Mouse (Mus musculus): ENCODE measurements around the gene Creb3l2. TPM values are rescaled to one million over a fixed set of nuclear protein-coding genes. Genes with fewer than 3 reads are reported as not detected.
"Not testable (repeated sequence)": the region's sequence is repeated elsewhere in the genome, so short reads cannot be mapped to it uniquely, and the experiment has no call there.

Creb3l2 gene
- polyA plus RNA-seq, 1 experiment from 2014 or later, result 3.3 TPM

- no peak overlapping the region for H3K4me2 ChIP-seq (ENCODE audit: low read length)
- no peak overlapping the region for H3K4me3 ChIP-seq (ENCODE audit: low read length)
- no peak overlapping the region for H3K27ac ChIP-seq (ENCODE audit: low read depth, low read length)
- no peak overlapping the region for H3K9ac ChIP-seq (ENCODE audit: low read depth, low read length)
- H3K36me3 ChIP-seq (ENCODE audit: control insufficient read depth, insufficient read depth, low read length), result no peaks in the 10 kb centered on the region
- peaks cover 3% of the 10 kb centered on the region; the same call in 1 of the 2 replicates for H3K4me1 ChIP-seq (ENCODE audit: control insufficient read depth, insufficient read depth, low read depth, low read length)
- H3K27me3 ChIP-seq (replicated peaks; ENCODE audit: control insufficient read depth, insufficient read depth, low read length), result no peaks in the 10 kb centered on the region
- ATAC-seq, result no peak
- 66% methylated on average over 5 of the region's 5 CpGs for WGBS
- H3K9me3 ChIP-seq (ENCODE audit: control insufficient read depth, low read length), result no peaks in the 10 kb centered on the region; the same call in 1 of the 2 replicates
Measured at GRCm38 (mm10) chr6:37465847-37466246, 23.9 kb upstream of the Creb3l2 start.

DNA sequence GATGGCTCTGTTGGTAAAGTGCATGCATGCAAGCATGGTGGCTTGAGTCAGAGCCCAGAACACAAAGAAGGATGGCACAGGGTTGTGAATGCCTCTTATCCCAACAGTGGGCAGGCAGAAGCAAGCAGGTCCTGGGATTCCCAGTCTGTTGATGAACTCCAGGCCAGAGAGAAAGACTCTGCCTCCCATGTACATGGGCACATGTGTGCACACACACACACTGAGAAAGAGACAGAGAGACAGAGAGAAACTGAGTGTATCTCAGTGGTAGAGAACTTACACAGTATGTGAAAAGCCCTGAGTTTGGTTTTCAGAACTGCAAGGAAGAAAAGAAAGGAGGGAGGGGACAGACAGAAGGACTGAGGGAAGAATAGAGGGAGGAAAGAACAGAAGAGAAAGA lies 23.4 kb upstream of the Creb3l2 start:
- Histone ChIP-seq H3K4me3 (ENCODE audit: low read length) (no peak overlapping the region), H3K9ac (ENCODE audit: low read depth, low read length) (no peak overlapping the region), H3K36me3 (ENCODE audit: control insufficient read depth, insufficient read depth, low read length) (no peaks in the 10 kb centered on the region), H3K4me2 (ENCODE audit: low read length) (no peak overlapping the region), H3K27ac (ENCODE audit: low read depth, low read length) (no peak overlapping the region), H3K27me3 (replicated peaks; ENCODE audit: control insufficient read depth, insufficient read depth, low read length) (no peaks in the 10 kb centered on the region), H3K9me3 (ENCODE audit: control insufficient read depth, low read length) (no peaks in the 10 kb centered on the region; the same call in 1 of the 2 replicates), H3K4me1 (ENCODE audit: control insufficient read depth, insufficient read depth, low read depth, low read length) (peaks cover 3% of the 10 kb centered on the region; the same call in 1 of the 2 replicates)
- ATAC-seq, result no peak

GRCm38 (mm10) chr6:37464585-37464984 lies 22.6 kb upstream of the Creb3l2 start:
- 4% methylated on average over 5 of the region's 5 CpGs for WGBS
- peak overlapping the region; percentile 41; the same call in 1 of the 2 replicates for H3K9ac ChIP-seq (ENCODE audit: low read depth, low read length)
- no peaks in the 10 kb centered on the region for H3K36me3 ChIP-seq (ENCODE audit: control insufficient read depth, insufficient read depth, low read length)
- peak overlapping the region; percentile 61 for H3K4me2 ChIP-seq (ENCODE audit: low read length)
- H3K4me3 ChIP-seq (ENCODE audit: low read length), result peak overlapping the region; percentile 41
- H3K9me3 ChIP-seq (ENCODE audit: control insufficient read depth, low read length), result no peaks in the 10 kb centered on the region; the same call in 1 of the 2 replicates
- H3K4me1 ChIP-seq (ENCODE audit: control insufficient read depth, insufficient read depth, low read depth, low read length), result peaks cover 3% of the 10 kb centered on the region; the same call in 1 of the 2 replicates
- H3K27me3 ChIP-seq (replicated peaks; ENCODE audit: control insufficient read depth, insufficient read depth, low read length), result no peaks in the 10 kb centered on the region
- no peak overlapping the region for H3K27ac ChIP-seq (ENCODE audit: low read depth, low read length)
- 0 out of 2 replicates have a peak, but pooled peaks have one; percentile 34 for ATAC-seq

- H3K4me1 ChIP-seq (ENCODE audit: control insufficient read depth, insufficient read depth, low read depth, low read length); H3K9ac ChIP-seq (ENCODE audit: low read depth, low read length); H3K36me3 ChIP-seq (ENCODE audit: control insufficient read depth, insufficient read depth, low read length); H3K27ac ChIP-seq (ENCODE audit: low read depth, low read length); H3K9me3 ChIP-seq (ENCODE audit: control insufficient read depth, low read length); H3K27me3 ChIP-seq (replicated peaks; ENCODE audit: control insufficient read depth, insufficient read depth, low read length): not testable (repeated sequence)
- ATAC-seq, result peak; percentile 99
- WGBS, result 0% methylated on average over 6 of the region's 25 CpGs
- peak overlapping the region; percentile 41 for H3K4me3 ChIP-seq (ENCODE audit: low read length)
- H3K4me2 ChIP-seq (ENCODE audit: low read length), result peak overlapping the region; percentile 61
Measured at GRCm38 (mm10) chr6:37463517-37464482, 21.9 kb upstream of the Creb3l2 start.

GRCm38 (mm10) chr6:37460681-37461080 lies 18.7 kb upstream of the Creb3l2 start:
- Histone ChIP-seq H3K4me2 (ENCODE audit: low read length) (no peak overlapping the region), H3K4me3 (ENCODE audit: low read length) (no peak overlapping the region), H3K27ac (ENCODE audit: low read depth, low read length) (no peak overlapping the region), H3K36me3 (ENCODE audit: control insufficient read depth, insufficient read depth, low read length) (no peaks in the 10 kb centered on the region), H3K27me3 (replicated peaks; ENCODE audit: control insufficient read depth, insufficient read depth, low read length) (no peaks in the 10 kb centered on the region), H3K4me1 (ENCODE audit: control insufficient read depth, insufficient read depth, low read depth, low read length) (peaks cover 3% of the 10 kb centered on the region; the same call in 1 of the 2 replicates), H3K9ac (ENCODE audit: low read depth, low read length) (no peak overlapping the region), H3K9me3 (ENCODE audit: control insufficient read depth, low read length) (no peaks in the 10 kb centered on the region)
- WGBS, result 88% methylated on average over 6 of the region's 6 CpGs
- ATAC-seq, result no peak

- not testable (repeated sequence) for ATAC-seq
Measured at GRCm38 (mm10) chr6:37459656-37460055, 17.7 kb upstream of the Creb3l2 start.

GRCm38 (mm10) chr6:37457990-37458655 lies 16.2 kb upstream of the Creb3l2 start:
- Histone ChIP-seq H3K4me3 (ENCODE audit: low read length) (no peak overlapping the region), H3K9me3 (ENCODE audit: control insufficient read depth, low read length) (no peaks in the 10 kb centered on the region), H3K36me3 (ENCODE audit: control insufficient read depth, insufficient read depth, low read length) (no peaks in the 10 kb centered on the region), H3K27me3 (replicated peaks; ENCODE audit: control insufficient read depth, insufficient read depth, low read length) (no peaks in the 10 kb centered on the region), H3K9ac (ENCODE audit: low read depth, low read length) (no peak overlapping the region), H3K4me2 (ENCODE audit: low read length) (no peak overlapping the region), H3K27ac (ENCODE audit: low read depth, low read length) (no peak overlapping the region), H3K4me1 (ENCODE audit: control insufficient read depth, insufficient read depth, low read depth, low read length) (no peaks in the 10 kb centered on the region)
- WGBS, result 50% methylated on average over 10 of the region's 10 CpGs
- no peak for ATAC-seq

More at GRCm38 (mm10) chr6:37459656-37460055, 17.7 kb upstream of the Creb3l2 start:
- H3K4me3 ChIP-seq (ENCODE audit: low read length); H3K9ac ChIP-seq (ENCODE audit: low read depth, low read length); H3K9me3 ChIP-seq (ENCODE audit: control insufficient read depth, low read length); H3K27me3 ChIP-seq (replicated peaks; ENCODE audit: control insufficient read depth, insufficient read depth, low read length); H3K4me2 ChIP-seq (ENCODE audit: low read length); H3K36me3 ChIP-seq (ENCODE audit: control insufficient read depth, insufficient read depth, low read length); H3K4me1 ChIP-seq (ENCODE audit: control insufficient read depth, insufficient read depth, low read depth, low read length); H3K27ac ChIP-seq (ENCODE audit: low read depth, low read length): not testable (repeated sequence)
- 52% methylated on average over 9 of the region's 9 CpGs for WGBS

- Histone ChIP-seq H3K36me3 (ENCODE audit: control insufficient read depth, insufficient read depth, low read length) (no peaks in the 10 kb centered on the region), H3K4me3 (ENCODE audit: low read length) (no peak overlapping the region), H3K9ac (ENCODE audit: low read depth, low read length) (no peak overlapping the region), H3K4me1 (ENCODE audit: control insufficient read depth, insufficient read depth, low read depth, low read length) (no peaks in the 10 kb centered on the region), H3K27me3 (replicated peaks; ENCODE audit: control insufficient read depth, insufficient read depth, low read length) (no peaks in the 10 kb centered on the region), H3K27ac (ENCODE audit: low read depth, low read length) (no peak overlapping the region), H3K9me3 (ENCODE audit: control insufficient read depth, low read length) (no peaks in the 10 kb centered on the region), H3K4me2 (ENCODE audit: low read length) (no peak overlapping the region)
- ATAC-seq, result no peak
- WGBS, result 75% methylated on average over 5 of the region's 5 CpGs
Measured at GRCm38 (mm10) chr6:37455540-37455939, 13.6 kb upstream of the Creb3l2 start.

GRCm38 (mm10) chr6:37453047-37453446 lies 11.1 kb upstream of the Creb3l2 start:
- H3K27me3 ChIP-seq (replicated peaks; ENCODE audit: control insufficient read depth, insufficient read depth, low read length), result no peaks in the 10 kb centered on the region
- H3K9me3 ChIP-seq (ENCODE audit: control insufficient read depth, low read length), result no peaks in the 10 kb centered on the region
- no peak overlapping the region for H3K27ac ChIP-seq (ENCODE audit: low read depth, low read length)
- no peak for ATAC-seq
- 82% methylated on average over 4 of the region's 4 CpGs for WGBS
- H3K4me3 ChIP-seq (ENCODE audit: low read length), result no peak overlapping the region
- H3K4me1 ChIP-seq (ENCODE audit: control insufficient read depth, insufficient read depth, low read depth, low read length), result no peaks in the 10 kb centered on the region
- no peak overlapping the region for H3K4me2 ChIP-seq (ENCODE audit: low read length)
- no peaks in the 10 kb centered on the region for H3K36me3 ChIP-seq (ENCODE audit: control insufficient read depth, insufficient read depth, low read length)
- no peak overlapping the region for H3K9ac ChIP-seq (ENCODE audit: low read depth, low read length)
